Mouse (Mus musculus) ES-Bruce4 (cell line): Measurements from ENCODE around the gene Crebzf.

Source experiments
- CTCF ChIP-seq: IDR thresholded peaks from one replicate; pipeline ENCODE4 v1.8.1; 2011; ENCODE audit warnings: low read depth, low read length
- POLR2A ChIP-seq: IDR thresholded peaks from one replicate; pipeline ENCODE4 v1.8.1; 2011; ENCODE audit warnings: low read length; ENCODE audit not compliant: insufficient read depth

DNA sequence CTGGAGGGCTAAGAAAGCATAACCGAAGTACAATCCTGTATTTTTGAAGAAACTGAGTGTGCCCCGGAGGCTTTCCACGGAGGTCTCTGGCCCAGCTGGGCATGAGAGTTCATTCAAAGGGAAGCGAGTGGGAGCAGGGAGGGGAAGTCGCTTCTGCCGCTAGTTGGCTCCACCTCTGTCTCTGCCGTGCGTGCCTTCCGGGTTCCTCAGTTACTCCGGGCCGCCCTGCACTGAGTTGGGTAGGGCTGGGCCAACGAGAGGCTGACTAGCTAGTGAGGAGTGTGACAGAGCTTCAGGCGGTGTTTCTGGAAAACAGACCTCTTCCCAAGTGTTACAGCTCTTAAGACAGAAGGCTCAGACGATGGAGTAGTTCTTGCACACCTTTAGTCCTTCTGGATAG, 18.4 kb downstream of the Crebzf start:
- TF ChIP-seq CTCF (peak; percentile 48), POLR2A (no peak)
